Mouse (Mus musculus): ENCODE measurements around the gene Gm42742. TPM values are rescaled to one million over a fixed set of nuclear protein-coding genes. Genes with fewer than 3 reads are reported as not detected.

The Gm42742 gene
- polyA plus RNA-seq, 1 experiment, result 20.8 TPM

DNA sequence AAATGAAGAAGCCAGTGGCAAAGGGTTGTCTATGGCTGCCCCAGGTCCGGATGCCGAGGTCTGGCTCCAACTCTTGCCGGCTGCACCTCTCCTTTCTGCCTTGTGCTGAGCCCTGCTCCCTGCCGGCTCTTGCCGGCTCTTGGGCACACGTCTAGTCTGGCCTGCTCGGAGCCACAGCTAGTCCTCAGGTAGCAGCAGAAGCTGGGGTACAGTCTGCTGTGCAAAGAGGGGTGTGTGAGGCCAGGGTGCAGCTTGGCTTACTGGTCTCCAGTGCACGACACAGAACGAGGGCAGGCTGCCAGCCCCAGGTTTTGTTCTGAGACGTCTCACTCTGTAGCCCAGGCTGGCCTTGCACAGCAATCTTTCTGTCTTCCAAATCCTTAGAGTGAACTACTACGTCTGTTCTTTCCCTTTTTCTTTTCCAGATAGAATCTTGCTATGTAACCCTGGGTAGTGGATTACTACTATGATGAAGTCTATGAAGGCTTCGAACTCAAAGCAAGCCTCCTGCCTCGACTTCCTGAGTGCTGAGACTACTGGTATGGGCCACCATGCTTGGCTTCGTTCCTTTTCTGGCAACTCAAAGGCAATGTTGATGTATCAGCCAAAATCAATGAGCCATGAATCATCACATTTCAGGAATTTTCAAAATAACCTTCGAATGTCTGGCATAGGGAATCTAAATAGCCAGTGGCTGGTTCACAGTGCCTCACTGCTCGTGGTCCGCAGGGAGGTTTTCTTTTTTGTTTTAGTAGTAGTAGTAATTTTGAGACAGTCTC lies 11.4 kb downstream of the Gm42742 start:
- Histone ChIP-seq H3K4me1 (ENCODE audit: control insufficient read depth) (peaks cover 68% of the 10 kb centered on the region), H3K36me3 (ENCODE audit: control insufficient read depth) (peaks cover 35% of the 10 kb centered on the region), H3K4me3 (replicated peaks) (no peak overlapping the region), H3K27me3 (ENCODE audit: control insufficient read depth) (no peaks in the 10 kb centered on the region), H3K9me3 (ENCODE audit: control insufficient read depth, low read length) (no peaks in the 10 kb centered on the region)
- TF ChIP-seq TAL1 (IDR thresholded peaks at IDR 0.05; ENCODE audit: low read length) (no peak), GATA1 (IDR thresholded peaks at IDR 0.05; ENCODE audit: low read length) (no peak)

- Histone ChIP-seq H3K4me1 (ENCODE audit: control insufficient read depth) (peaks cover 60% of the 10 kb centered on the region), H3K9me3 (ENCODE audit: control insufficient read depth, low read length) (no peaks in the 10 kb centered on the region), H3K36me3 (ENCODE audit: control insufficient read depth) (peaks cover 26% of the 10 kb centered on the region), H3K4me3 (replicated peaks) (peak overlapping the region; percentile 30), H3K27me3 (ENCODE audit: control insufficient read depth) (no peaks in the 10 kb centered on the region)
- no peak for TF ChIP-seq TAL1 (IDR thresholded peaks at IDR 0.05; ENCODE audit: low read length)
- TF ChIP-seq GATA1 (IDR thresholded peaks at IDR 0.05; ENCODE audit: low read length), result no peak
Measured at GRCm38 (mm10) chr7:127008239-127009019, 12.5 kb downstream of the Gm42742 start.

DNA sequence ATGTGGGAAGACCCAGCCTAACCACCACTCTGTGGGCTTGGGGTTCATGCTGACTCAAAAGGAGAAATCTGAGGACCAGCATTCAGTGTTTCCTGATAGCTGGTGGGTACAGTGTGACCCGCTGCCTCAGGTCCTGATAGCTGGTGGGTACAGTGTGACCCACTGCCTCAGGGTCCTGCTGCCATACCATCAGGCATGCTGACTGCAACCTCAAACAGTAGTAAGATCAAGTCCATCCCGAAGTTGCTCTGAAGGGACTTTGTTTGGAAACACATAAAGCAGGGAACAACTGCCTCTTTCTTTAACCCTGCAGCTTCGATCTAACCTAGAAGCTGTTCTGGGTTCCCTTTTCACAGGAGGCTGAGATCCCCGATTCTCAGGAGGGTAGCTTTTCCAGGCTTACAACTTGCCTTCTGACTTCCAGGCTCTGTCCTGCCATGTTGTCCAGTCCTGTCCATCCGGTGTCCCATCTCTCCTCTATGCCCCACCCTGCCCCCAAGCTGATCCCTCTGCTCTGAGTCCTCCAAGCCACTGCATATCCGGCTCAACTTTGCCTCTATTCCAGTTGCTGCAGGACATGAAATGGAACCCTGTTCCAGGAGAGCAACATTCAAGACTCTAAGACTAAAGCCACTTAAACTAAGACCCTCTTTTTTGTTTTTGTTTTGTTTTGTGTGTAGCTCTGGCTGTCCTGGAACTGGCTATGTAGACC lies 13.4 kb downstream of the Gm42742 start:
- Histone ChIP-seq H3K9me3 (ENCODE audit: control insufficient read depth, low read length) (no peaks in the 10 kb centered on the region), H3K4me3 (replicated peaks) (no peak overlapping the region), H3K27me3 (ENCODE audit: control insufficient read depth) (no peaks in the 10 kb centered on the region), H3K4me1 (ENCODE audit: control insufficient read depth) (peaks cover 52% of the 10 kb centered on the region), H3K36me3 (ENCODE audit: control insufficient read depth) (peaks cover 18% of the 10 kb centered on the region)
- no peak for TF ChIP-seq TAL1 (IDR thresholded peaks at IDR 0.05; ENCODE audit: low read length)
- TF ChIP-seq GATA1 (IDR thresholded peaks at IDR 0.05; ENCODE audit: low read length), result no peak

- Histone ChIP-seq H3K4me3 (replicated peaks) (no peak overlapping the region), H3K4me1 (ENCODE audit: control insufficient read depth) (peaks cover 31% of the 10 kb centered on the region), H3K9me3 (ENCODE audit: control insufficient read depth, low read length) (no peaks in the 10 kb centered on the region), H3K36me3 (ENCODE audit: control insufficient read depth) (peaks cover 2% of the 10 kb centered on the region), H3K27me3 (ENCODE audit: control insufficient read depth) (no peaks in the 10 kb centered on the region)
- TF ChIP-seq TAL1 (IDR thresholded peaks at IDR 0.05; ENCODE audit: low read length) (no peak), GATA1 (IDR thresholded peaks at IDR 0.05; ENCODE audit: low read length) (no peak)
Measured at GRCm38 (mm10) chr7:127004122-127004875, 16.6 kb downstream of the Gm42742 start.

GRCm38 (mm10) chr7:127003620-127004019 lies 17.3 kb downstream of the Gm42742 start:
- Histone ChIP-seq H3K9me3 (ENCODE audit: control insufficient read depth, low read length) (no peaks in the 10 kb centered on the region), H3K36me3 (ENCODE audit: control insufficient read depth) (no peaks in the 10 kb centered on the region; the same call in 1 of the 2 replicates), H3K4me3 (replicated peaks) (no peak overlapping the region), H3K4me1 (ENCODE audit: control insufficient read depth) (peaks cover 25% of the 10 kb centered on the region), H3K27me3 (ENCODE audit: control insufficient read depth) (no peaks in the 10 kb centered on the region)
- TF ChIP-seq GATA1 (IDR thresholded peaks at IDR 0.05; ENCODE audit: low read length) (no peak), TAL1 (IDR thresholded peaks at IDR 0.05; ENCODE audit: low read length) (no peak)

DNA sequence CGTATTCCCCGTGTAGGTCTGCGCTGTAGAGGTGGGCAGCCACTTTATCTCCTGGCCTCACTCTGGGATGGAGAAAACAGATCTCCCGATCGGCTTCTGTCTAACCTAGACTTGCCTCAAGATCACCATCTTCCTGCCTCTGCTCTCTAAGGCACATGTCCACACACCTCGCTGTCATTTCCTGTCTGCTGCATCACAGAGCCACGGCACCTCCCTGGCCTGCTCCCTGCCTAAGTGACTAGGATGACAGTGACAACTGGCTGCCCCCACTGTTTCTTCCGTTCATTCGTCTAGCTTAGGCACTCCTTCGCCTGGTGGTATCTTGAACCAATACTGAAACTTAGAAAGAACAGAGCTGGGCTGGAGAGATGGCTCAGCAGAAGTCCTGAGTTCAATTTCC lies 21.3 kb downstream of the Gm42742 start:
- no peak overlapping the region for H3K4me3 ChIP-seq (replicated peaks)
- peaks cover 4% of the 10 kb centered on the region for H3K36me3 ChIP-seq (ENCODE audit: control insufficient read depth)
- no peaks in the 10 kb centered on the region for H3K27me3 ChIP-seq (ENCODE audit: control insufficient read depth)
- TF ChIP-seq GATA1 (IDR thresholded peaks at IDR 0.05; ENCODE audit: low read length), result no peak
- no peak for TF ChIP-seq TAL1 (IDR thresholded peaks at IDR 0.05; ENCODE audit: low read length)
- H3K9me3 ChIP-seq (ENCODE audit: control insufficient read depth, low read length), result peaks cover 4% of the 10 kb centered on the region
- peaks cover 4% of the 10 kb centered on the region for H3K4me1 ChIP-seq (ENCODE audit: control insufficient read depth)

- H3K27me3 ChIP-seq (ENCODE audit: control insufficient read depth), result no peaks in the 10 kb centered on the region
- H3K36me3 ChIP-seq (ENCODE audit: control insufficient read depth), result peaks cover 4% of the 10 kb centered on the region
- H3K9me3 ChIP-seq (ENCODE audit: control insufficient read depth, low read length), result peaks cover 4% of the 10 kb centered on the region
- H3K4me3 ChIP-seq (replicated peaks), result no peak overlapping the region
- TF ChIP-seq TAL1 (IDR thresholded peaks at IDR 0.05; ENCODE audit: low read length) (no peak), GATA1 (IDR thresholded peaks at IDR 0.05; ENCODE audit: low read length) (no peak)
- peaks cover 2% of the 10 kb centered on the region; the same call in 1 of the 2 replicates for H3K4me1 ChIP-seq (ENCODE audit: control insufficient read depth)
Measured at GRCm38 (mm10) chr7:126996449-126996848, 24.4 kb downstream of the Gm42742 start.

GRCm38 (mm10) chr7:126988816-126989215 lies 32.1 kb downstream of the Gm42742 start:
- TF ChIP-seq TAL1 (IDR thresholded peaks at IDR 0.05; ENCODE audit: low read length) (no peak), GATA1 (IDR thresholded peaks at IDR 0.05; ENCODE audit: low read length) (no peak)
- Histone ChIP-seq H3K27me3 (ENCODE audit: control insufficient read depth) (no peaks in the 10 kb centered on the region), H3K36me3 (ENCODE audit: control insufficient read depth) (no peaks in the 10 kb centered on the region; the same call in none of the 2 replicates), H3K4me1 (ENCODE audit: control insufficient read depth) (no peaks in the 10 kb centered on the region), H3K4me3 (replicated peaks) (no peak overlapping the region), H3K9me3 (ENCODE audit: control insufficient read depth, low read length) (no peaks in the 10 kb centered on the region)

Measured in erythroblast, embryonic 14.5 days (primary cell).